Mouse (Mus musculus) neural tube, embryonic 11.5 days (tissue): Measurements from ENCODE around the gene Ssbp3. TPM values are rescaled to one million over a fixed set of nuclear protein-coding genes. Genes with fewer than 3 reads are reported as not detected.

ENCODE experiments used
- ATAC-seq: fragments of 200-750 bp; cut with Nextera tagmentation; 2 replicates; pipeline ENCODE4 v1.8.0; 2017; ENCODE audit warnings: moderate number of reproducible peaks, mild to moderate bottlenecking, moderate TSS enrichment, moderate library complexity; ENCODE audit not compliant: insufficient read depth, low FRiP score, low TSS enrichment
- DNase-seq: peaks from one replicate; pipeline ENCODE4 v3.0.0-alpha.2; 2015; ENCODE audit warnings: low spot score
- H3K27ac ChIP-seq: fragments of 300-500 bp; sonication (generic); 2 replicates; pipeline ENCODE4 v1.5.1; 2014; ENCODE audit warnings: low read depth, mild to moderate bottlenecking, low read length
- H3K27me3 ChIP-seq: fragments of 300-500 bp; sonication (generic); 2 replicates; pipeline ENCODE4 v1.6.1; 2014; ENCODE audit warnings: mild to moderate bottlenecking, low read length, mixed read lengths; ENCODE audit not compliant: control insufficient read depth, insufficient read depth
- H3K36me3 ChIP-seq: fragments of 300-500 bp; sonication (generic); 2 replicates; pipeline ENCODE4 v1.6.1; 2014; ENCODE audit warnings: mild to moderate bottlenecking, low read length, moderate library complexity, mixed read lengths; ENCODE audit not compliant: control insufficient read depth, insufficient read depth
- H3K4me1 ChIP-seq: fragments of 300-500 bp; sonication (generic); 2 replicates; pipeline ENCODE4 v1.6.1; 2014; ENCODE audit warnings: low read length, mixed read lengths; ENCODE audit not compliant: control insufficient read depth, insufficient read depth
- H3K4me2 ChIP-seq: fragments of 300-500 bp; sonication (generic); 2 replicates; pipeline ENCODE4 v1.6.1; 2014; ENCODE audit warnings: low read depth, mild to moderate bottlenecking, moderate library complexity
- H3K4me3 ChIP-seq: fragments of 300-500 bp; sonication (generic); 2 replicates; pipeline ENCODE4 v1.5.1; 2014; ENCODE audit warnings: low read depth, low read length
- H3K9ac ChIP-seq: fragments of 300-500 bp; sonication (generic); 2 replicates; pipeline ENCODE4 v1.6.1; 2014; ENCODE audit warnings: mild to moderate bottlenecking, low read length
- H3K9me3 ChIP-seq: fragments of 300-500 bp; sonication (generic); 2 replicates; pipeline ENCODE4 v1.6.1; 2016; ENCODE audit warnings: low read length; ENCODE audit not compliant: control insufficient read depth
- WGBS: fragments of 180-500 bp; shearing (Covaris S2); extraction: QIAGEN DNeasy Blood & Tissue Kit; methylation state at CpG from one replicate; pipeline ENCODE4 v1.1.7; 2014; 5-methylcytosine and 5-hydroxymethylcytosine counted together
- polyA plus RNA-seq: library from polyadenylated mRNA; unstranded; fragments of >200 nt; fragmentation: Nextera tagmentation; extraction: Ambion mirVana; gene quantifications from 2 replicates; pipeline ENCODE4 v1.2.1, GENCODE M21; 2014

Ssbp3 gene
- polyA plus RNA-seq, 1 experiment from 2014 or later: 145 TPM

DNA sequence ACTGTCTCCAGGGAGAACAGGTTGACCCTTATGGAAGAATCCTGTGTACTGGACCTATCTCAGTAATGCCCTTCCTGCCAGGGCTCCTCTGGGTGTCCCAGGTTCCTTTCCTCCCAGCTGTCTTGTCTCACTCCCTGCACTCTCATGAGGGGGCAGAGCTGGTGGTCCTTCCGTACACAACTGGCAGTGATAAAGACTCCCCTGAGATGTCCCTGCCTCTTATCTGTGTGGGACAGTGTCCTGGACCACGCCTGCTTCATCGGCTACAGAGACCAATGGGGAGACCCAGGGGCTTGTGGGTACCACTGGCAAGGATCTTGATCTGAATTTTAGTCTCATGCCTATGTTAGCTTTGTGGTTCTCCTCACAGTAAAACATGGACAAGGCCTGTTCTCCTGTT lies 12.4 kb downstream of the Ssbp3 start:
- Histone ChIP-seq H3K4me2 (no peak overlapping the region; the same call in 1 of the 2 replicates), H3K36me3 (peaks cover 31% of the 10 kb centered on the region), H3K4me1 (peaks cover 4% of the 10 kb centered on the region), H3K4me3 (no peak overlapping the region), H3K27me3 (no peaks in the 10 kb centered on the region), H3K9me3 (no peaks in the 10 kb centered on the region), H3K9ac (no peak overlapping the region), H3K27ac (no peak overlapping the region)
- ATAC-seq: no peak
- WGBS: 85% methylated on average over 3 of the region's 3 CpGs
- DNase-seq: no peak

DNA sequence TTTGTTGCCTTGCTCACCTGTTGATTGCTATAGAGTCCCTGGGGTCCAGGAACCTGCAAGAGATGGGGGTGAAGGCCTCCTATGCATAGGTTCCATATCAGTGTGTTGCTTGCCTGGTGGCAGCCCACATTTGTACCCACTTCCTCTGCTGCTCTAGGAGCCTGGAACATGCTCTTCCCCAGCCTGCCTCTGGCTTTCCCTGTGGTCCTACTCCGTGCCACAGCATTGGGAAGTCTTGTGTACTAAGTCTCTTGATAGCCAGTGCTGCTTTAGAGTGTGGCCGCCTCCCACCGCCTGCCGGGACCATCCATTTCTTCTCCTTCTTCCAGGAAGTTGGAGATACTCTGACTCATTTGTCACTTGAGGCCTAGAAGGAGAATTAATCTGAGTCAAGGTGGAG lies 13.7 kb downstream of the Ssbp3 start:
- Histone ChIP-seq H3K4me1 (peaks cover 4% of the 10 kb centered on the region), H3K27me3 (no peaks in the 10 kb centered on the region), H3K4me3 (no peak overlapping the region), H3K9me3 (no peaks in the 10 kb centered on the region), H3K9ac (no peak overlapping the region), H3K4me2 (no peak overlapping the region), H3K27ac (no peak overlapping the region), H3K36me3 (peaks cover 34% of the 10 kb centered on the region)
- 95% methylated on average over 4 of the region's 4 CpGs for WGBS
- ATAC-seq (no peak), DNase-seq (no peak)

DNA sequence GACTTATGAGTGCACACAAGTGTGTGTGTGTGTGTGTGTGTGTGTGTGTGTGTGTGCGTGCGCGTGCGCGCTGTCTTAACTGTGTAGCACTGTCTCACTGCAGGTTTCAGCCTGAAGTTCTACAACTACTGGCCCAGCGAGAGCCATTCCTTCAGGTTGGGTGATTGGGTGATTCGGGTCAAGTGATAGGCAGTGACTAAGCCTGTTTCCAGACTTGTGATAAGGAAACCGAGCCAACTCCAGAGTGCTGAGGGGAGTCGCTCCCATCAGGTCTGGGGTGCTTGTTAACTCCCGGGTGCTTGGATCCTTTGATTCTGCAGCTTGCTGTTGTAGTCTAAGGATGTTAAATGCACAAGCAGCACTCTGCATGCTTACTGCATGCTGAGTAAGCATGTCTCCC lies 14.4 kb downstream of the Ssbp3 start:
- H3K27ac ChIP-seq: no peak overlapping the region
- WGBS: 89% methylated on average over 10 of the region's 10 CpGs
- no peaks in the 10 kb centered on the region for H3K27me3 ChIP-seq
- no peak overlapping the region for H3K4me2 ChIP-seq
- no peak for ATAC-seq
- H3K4me3 ChIP-seq: no peak overlapping the region
- H3K9me3 ChIP-seq: no peaks in the 10 kb centered on the region
- peaks cover 28% of the 10 kb centered on the region for H3K36me3 ChIP-seq
- peaks cover 4% of the 10 kb centered on the region for H3K4me1 ChIP-seq
- no peak for DNase-seq
- H3K9ac ChIP-seq: no peak overlapping the region

DNA sequence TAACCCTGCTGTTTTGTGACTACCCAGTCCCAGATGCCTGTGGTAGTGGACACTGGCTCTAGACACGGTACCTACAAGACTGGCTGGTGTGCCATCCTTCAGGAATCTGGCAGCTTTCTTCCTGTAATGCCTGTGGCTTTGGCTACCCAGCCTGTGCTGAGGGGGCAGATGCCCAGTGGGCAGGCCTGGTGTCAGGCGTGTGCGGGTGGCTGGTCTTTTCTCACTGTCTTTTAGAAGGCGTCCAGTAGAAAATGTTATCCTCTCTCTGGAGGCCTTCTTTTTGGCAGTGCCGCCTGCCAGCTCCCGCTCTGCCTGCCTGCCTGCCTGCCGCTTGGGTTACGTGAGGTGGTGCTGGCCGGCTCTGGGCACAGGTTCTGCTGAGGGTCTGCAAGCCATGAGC lies 15.9 kb downstream of the Ssbp3 start:
- no peaks in the 10 kb centered on the region for H3K27me3 ChIP-seq
- peaks cover 4% of the 10 kb centered on the region for H3K4me1 ChIP-seq

DNA sequence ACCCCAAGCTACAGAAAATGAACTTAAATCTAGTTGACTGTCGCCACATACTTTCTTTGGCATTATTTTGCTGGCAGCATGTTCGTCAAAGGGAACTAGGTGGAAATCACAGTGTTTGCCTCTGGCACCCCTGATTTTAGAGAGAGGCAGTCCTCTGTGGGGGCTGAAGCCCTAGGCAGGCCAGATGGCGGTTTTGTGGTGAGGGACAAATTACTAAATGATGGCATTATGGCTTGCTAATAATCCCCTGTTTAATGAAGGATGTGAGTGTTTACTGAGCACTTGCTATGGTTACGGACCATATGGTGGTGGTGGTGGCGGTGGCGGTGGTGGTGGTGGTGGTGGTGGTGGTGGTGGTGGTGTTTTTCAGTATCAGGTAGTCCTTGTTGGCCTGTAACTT lies 16.5 kb downstream of the Ssbp3 start:
- no peak overlapping the region for H3K4me2 ChIP-seq
- ATAC-seq (no peak), DNase-seq (no peak)
- WGBS: 81% methylated on average over 6 of the region's 6 CpGs
- no peak overlapping the region for H3K9ac ChIP-seq
- peaks cover 4% of the 10 kb centered on the region for H3K4me1 ChIP-seq
- H3K4me3 ChIP-seq: no peak overlapping the region
- H3K27me3 ChIP-seq: no peaks in the 10 kb centered on the region
- peaks cover 24% of the 10 kb centered on the region for H3K36me3 ChIP-seq
- no peaks in the 10 kb centered on the region for H3K9me3 ChIP-seq
- no peak overlapping the region for H3K27ac ChIP-seq

More for the DNA sequence above, 15.9 kb downstream of the Ssbp3 start:
- DNase-seq: no peak
- no peak overlapping the region for H3K9ac ChIP-seq
- 93% methylated on average over 9 of the region's 9 CpGs for WGBS
- no peak overlapping the region for H3K4me2 ChIP-seq
- H3K4me3 ChIP-seq: no peak overlapping the region
- no peak overlapping the region for H3K27ac ChIP-seq
- no peak for ATAC-seq
- no peaks in the 10 kb centered on the region for H3K9me3 ChIP-seq
- peaks cover 25% of the 10 kb centered on the region for H3K36me3 ChIP-seq

DNA sequence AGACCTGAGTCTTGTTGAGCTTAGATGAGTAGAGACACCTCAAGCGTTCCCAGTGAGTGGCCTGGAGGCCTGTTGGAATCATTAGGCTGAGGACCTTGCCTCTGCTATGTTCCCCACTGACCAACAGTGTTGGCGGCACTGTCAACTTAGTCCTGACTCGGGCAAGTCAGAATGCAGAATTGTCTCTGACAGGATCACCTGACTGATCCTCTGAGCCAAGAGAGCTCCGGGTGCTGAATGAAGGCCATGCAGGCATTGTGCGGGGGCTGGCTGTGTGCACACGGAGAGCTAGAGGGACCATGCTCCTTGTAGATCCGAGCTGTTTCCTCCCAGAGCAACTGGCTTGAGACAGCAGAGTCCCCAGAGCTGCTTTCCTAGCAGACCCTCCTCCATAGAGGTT lies 18.5 kb downstream of the Ssbp3 start:
- no peaks in the 10 kb centered on the region for H3K27me3 ChIP-seq
- H3K27ac ChIP-seq: no peak overlapping the region
- no peak for ATAC-seq
- H3K9me3 ChIP-seq: no peaks in the 10 kb centered on the region
- H3K36me3 ChIP-seq: peaks cover 14% of the 10 kb centered on the region
- DNase-seq: no peak
- WGBS: 86% methylated on average over 7 of the region's 7 CpGs
- H3K9ac ChIP-seq: no peak overlapping the region
- H3K4me2 ChIP-seq: no peak overlapping the region
- peaks cover 17% of the 10 kb centered on the region for H3K4me1 ChIP-seq
- H3K4me3 ChIP-seq: no peak overlapping the region

DNA sequence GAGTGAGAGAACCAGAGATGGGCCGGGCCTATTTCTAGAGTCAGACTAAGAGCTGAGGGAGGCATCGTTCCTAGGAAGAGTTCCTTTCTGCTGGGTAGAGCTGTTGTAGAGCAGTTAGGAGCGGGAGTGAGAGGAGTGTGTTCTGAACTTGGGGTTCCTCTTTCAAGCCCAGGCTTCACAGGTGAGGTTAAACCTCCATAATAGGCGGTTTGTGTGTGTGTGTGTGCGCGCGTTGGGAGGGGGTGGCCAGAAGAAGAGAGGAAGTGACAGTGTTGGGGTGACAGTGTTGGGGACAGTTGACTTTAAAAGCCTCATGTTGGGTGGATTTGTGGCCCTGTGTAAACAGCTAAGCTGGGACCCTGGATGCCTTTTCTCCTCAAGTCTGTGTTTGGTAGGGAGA lies 22.1 kb downstream of the Ssbp3 start:
- Histone ChIP-seq H3K4me2 (no peak overlapping the region), H3K4me3 (no peak overlapping the region), H3K9me3 (no peaks in the 10 kb centered on the region), H3K27me3 (no peaks in the 10 kb centered on the region), H3K27ac (no peak overlapping the region), H3K9ac (no peak overlapping the region), H3K36me3 (peaks cover 2% of the 10 kb centered on the region), H3K4me1 (peaks cover 46% of the 10 kb centered on the region)
- ATAC-seq (no peak), DNase-seq (no peak)
- WGBS: 95% methylated on average over 7 of the region's 7 CpGs

DNA sequence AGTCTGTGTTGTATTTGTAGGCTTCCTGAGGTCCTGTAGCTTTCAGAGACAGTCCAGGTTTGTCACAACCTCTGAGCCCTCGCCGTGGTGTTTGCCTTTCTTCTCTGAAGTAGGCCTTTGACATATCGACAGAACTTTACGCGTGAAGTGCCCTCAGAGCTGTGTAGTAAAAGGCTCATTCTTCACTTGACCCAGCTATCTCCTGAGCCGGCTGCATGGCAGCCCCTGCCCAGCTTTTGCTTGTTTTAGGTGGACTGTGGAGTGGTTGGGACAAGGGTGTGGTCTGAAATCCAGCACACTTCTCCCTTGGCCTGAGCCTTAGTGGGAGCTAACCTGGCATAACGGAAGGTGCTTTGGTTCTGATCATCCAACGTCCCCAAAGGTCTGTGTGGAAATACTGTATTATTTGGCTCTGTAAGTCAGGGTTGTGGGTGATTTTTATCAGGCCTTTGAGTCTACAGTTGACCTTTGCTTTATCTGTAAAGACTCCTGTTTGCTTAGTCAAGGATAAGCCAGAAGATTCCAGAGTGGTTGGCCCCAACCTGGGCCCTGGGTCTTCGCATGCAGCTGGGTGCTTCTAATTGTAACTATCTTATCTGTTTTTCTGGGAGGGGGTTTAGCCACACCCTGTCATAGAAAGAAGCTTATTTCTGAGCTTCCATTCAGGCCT lies 23.4 kb downstream of the Ssbp3 start:
- Histone ChIP-seq H3K36me3 (no peaks in the 10 kb centered on the region; the same call in none of the 2 replicates), H3K4me3 (no peak overlapping the region), H3K27me3 (no peaks in the 10 kb centered on the region), H3K4me2 (no peak overlapping the region), H3K27ac (no peak overlapping the region), H3K9me3 (no peaks in the 10 kb centered on the region), H3K4me1 (peaks cover 60% of the 10 kb centered on the region), H3K9ac (no peak overlapping the region)
- DNase-seq: no peak
- 84% methylated on average over 9 of the region's 9 CpGs for WGBS
- ATAC-seq: no peak

DNA sequence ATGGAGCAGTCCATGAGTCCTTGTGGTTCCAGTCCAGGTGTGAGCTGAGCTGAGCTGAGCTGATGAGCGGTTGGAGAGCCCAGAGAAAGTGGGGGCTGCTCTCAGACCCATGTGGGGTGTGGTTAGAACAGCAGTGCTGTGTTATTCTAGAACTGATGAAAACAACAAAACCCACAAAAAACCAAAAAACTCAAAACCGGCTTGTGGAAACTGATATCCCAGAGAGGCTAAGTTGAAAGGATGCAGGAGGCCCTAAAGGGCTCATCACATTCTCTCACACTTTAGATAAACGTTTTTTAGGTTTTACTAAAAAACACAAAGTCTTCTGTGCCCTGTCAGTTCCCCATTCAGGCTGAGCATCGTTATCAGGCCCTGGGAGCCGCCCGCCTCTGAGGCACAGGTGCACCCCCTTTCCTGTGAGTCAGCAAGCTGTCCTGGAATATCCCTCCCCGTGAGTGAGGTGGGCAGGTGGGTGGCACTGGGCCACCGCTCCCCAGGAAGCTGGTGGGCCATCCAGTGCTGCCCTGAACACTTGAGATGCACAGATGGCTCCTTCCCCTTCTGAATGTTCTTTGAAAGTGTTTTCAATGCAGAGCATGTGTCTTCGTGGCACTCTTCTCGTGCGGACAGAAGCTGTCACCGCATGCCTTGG lies 24.6 kb downstream of the Ssbp3 start:
- H3K27ac ChIP-seq: peak overlapping the region; percentile 89
- WGBS: 56% methylated on average over 12 of the region's 12 CpGs
- H3K4me1 ChIP-seq: peaks cover 70% of the 10 kb centered on the region
- H3K4me3 ChIP-seq: no peak overlapping the region
- no peaks in the 10 kb centered on the region for H3K27me3 ChIP-seq
- no peak overlapping the region for H3K4me2 ChIP-seq
- no peaks in the 10 kb centered on the region; the same call in none of the 2 replicates for H3K36me3 ChIP-seq
- DNase-seq (no peak), ATAC-seq (no peak)
- peak overlapping the region; percentile 46; the same call in 1 of the 2 replicates for H3K9ac ChIP-seq
- no peaks in the 10 kb centered on the region for H3K9me3 ChIP-seq
